Mouse (Mus musculus): ENCODE results near the gene Shisa6. TPM values are rescaled to one million over a fixed set of nuclear protein-coding genes. Genes with fewer than 3 reads are reported as not detected.

Gene Shisa6
- total RNA-seq (2014; fragmentation: Nextera tagmentation) (not detected in 2 replicates), total RNA-seq (2017) (0.06 and 0.11 TPM in 2 replicates), polyA plus RNA-seq (2012) (not detected in 2 replicates)

- H3K27me3 ChIP-seq (ENCODE audit: insufficient read depth, low read length), result no peaks in the 10 kb centered on the region
- no peak for ATAC-seq (ENCODE audit: extremely low read depth, insufficient number of reproducible peaks, low FRiP score, poor library complexity, severe bottlenecking)
- H3K36me3 ChIP-seq (replicated peaks), result no peaks in the 10 kb centered on the region
- peaks cover 66% of the 10 kb centered on the region for H3K9me3 ChIP-seq (replicated peaks)
- H3K4me3 ChIP-seq (ENCODE audit: low read depth, low read length), result peak within 1 kb of the TSS; percentile 20; the same call in 1 of the 2 replicates
- DNase-seq (ENCODE audit: low spot score), result no peak
- no peaks in the 10 kb centered on the region for H3K4me1 ChIP-seq (ENCODE audit: insufficient read depth, low read depth, low read length)
- TF ChIP-seq POLR2AphosphoS5 (IDR thresholded peaks at IDR 0.05; ENCODE audit: insufficient replicate concordance, low read depth, low read length) (no peak), TAL1 (conservative IDR thresholded peaks at IDR 0.05; ENCODE audit: low read depth, low read length) (no peak), GATA1 (IDR thresholded peaks at IDR 0.05; ENCODE audit: borderline replicate concordance, low read length) (no peak), CTCF (IDR thresholded peaks at IDR 0.05; ENCODE audit: low read depth, low read length) (no peak)
These were observed at the start of gene Shisa6 for GRCm38 (mm10) chr11:66525371-66526045. Gene Shisa6 (minus strand): TSS chr11:66525964.

- TF ChIP-seq GATA2 (IDR thresholded peaks at IDR 0.05; ENCODE audit: borderline replicate concordance, low read depth, low read length) (no peak), CTCF (IDR thresholded peaks at IDR 0.05; ENCODE audit: low read depth, low read length) (no peak), TAL1 (conservative IDR thresholded peaks at IDR 0.05; ENCODE audit: low read depth, low read length) (no peak), GATA1 (IDR thresholded peaks at IDR 0.05; ENCODE audit: borderline replicate concordance, low read length) (no peak), POLR2AphosphoS5 (IDR thresholded peaks at IDR 0.05; ENCODE audit: insufficient replicate concordance, low read depth, low read length) (no peak)
- Histone ChIP-seq H3K4me1 (ENCODE audit: insufficient read depth, low read depth, low read length) (no peaks in the 10 kb centered on the region), H3K9me3 (replicated peaks) (peaks cover 5% of the 10 kb centered on the region), H3K36me3 (replicated peaks) (no peaks in the 10 kb centered on the region), H3K27me3 (ENCODE audit: insufficient read depth, low read length) (no peaks in the 10 kb centered on the region), H3K4me3 (ENCODE audit: low read depth, low read length) (no peak overlapping the region)
- DNase-seq (ENCODE audit: low spot score), result no peak
- ATAC-seq (ENCODE audit: extremely low read depth, insufficient number of reproducible peaks, low FRiP score, poor library complexity, severe bottlenecking), result no peak
These were observed 48.1 kb upstream of the Shisa6 start for GRCm38 (mm10) chr11:66573888-66574287.

- no peak for DNase-seq (ENCODE audit: low spot score)
- no peak for ATAC-seq (ENCODE audit: extremely low read depth, insufficient number of reproducible peaks, low FRiP score, poor library complexity, severe bottlenecking)
- TF ChIP-seq POLR2AphosphoS5 (IDR thresholded peaks at IDR 0.05; ENCODE audit: insufficient replicate concordance, low read depth, low read length), result no peak
- no peak for TF ChIP-seq TAL1 (conservative IDR thresholded peaks at IDR 0.05; ENCODE audit: low read depth, low read length)
- TF ChIP-seq GATA1 (IDR thresholded peaks at IDR 0.05; ENCODE audit: borderline replicate concordance, low read length), result no peak
- TF ChIP-seq CTCF (IDR thresholded peaks at IDR 0.05; ENCODE audit: low read depth, low read length), result no peak
- TF ChIP-seq GATA2 (IDR thresholded peaks at IDR 0.05; ENCODE audit: borderline replicate concordance, low read depth, low read length), result no peak
- Histone ChIP-seq H3K4me3 (ENCODE audit: low read depth, low read length) (no peak overlapping the region), H3K4me1 (ENCODE audit: insufficient read depth, low read depth, low read length) (no peaks in the 10 kb centered on the region), H3K27me3 (ENCODE audit: insufficient read depth, low read length) (no peaks in the 10 kb centered on the region), H3K36me3 (replicated peaks) (no peaks in the 10 kb centered on the region), H3K9me3 (replicated peaks) (peaks cover 29% of the 10 kb centered on the region)
These were observed 43.3 kb upstream of the Shisa6 start for GRCm38 (mm10) chr11:66569045-66569444.

GRCm38 (mm10) chr11:66568386-66568791, 42.6 kb upstream of the Shisa6 start:
- Histone ChIP-seq H3K4me1 (ENCODE audit: insufficient read depth, low read depth, low read length) (no peaks in the 10 kb centered on the region), H3K4me3 (ENCODE audit: low read depth, low read length) (no peak overlapping the region), H3K9me3 (replicated peaks) (peaks cover 36% of the 10 kb centered on the region), H3K27me3 (ENCODE audit: insufficient read depth, low read length) (no peaks in the 10 kb centered on the region), H3K36me3 (replicated peaks) (no peaks in the 10 kb centered on the region)
- no peak for ATAC-seq (ENCODE audit: extremely low read depth, insufficient number of reproducible peaks, low FRiP score, poor library complexity, severe bottlenecking)
- DNase-seq (ENCODE audit: low spot score), result no peak
- TF ChIP-seq POLR2AphosphoS5 (IDR thresholded peaks at IDR 0.05; ENCODE audit: insufficient replicate concordance, low read depth, low read length) (no peak), GATA1 (IDR thresholded peaks at IDR 0.05; ENCODE audit: borderline replicate concordance, low read length) (no peak), GATA2 (IDR thresholded peaks at IDR 0.05; ENCODE audit: borderline replicate concordance, low read depth, low read length) (no peak), CTCF (IDR thresholded peaks at IDR 0.05; ENCODE audit: low read depth, low read length) (no peak), TAL1 (conservative IDR thresholded peaks at IDR 0.05; ENCODE audit: low read depth, low read length) (no peak)

- no peaks in the 10 kb centered on the region for H3K4me1 ChIP-seq (ENCODE audit: insufficient read depth, low read depth, low read length)
- no peaks in the 10 kb centered on the region for H3K27me3 ChIP-seq (ENCODE audit: insufficient read depth, low read length)
- ATAC-seq (ENCODE audit: extremely low read depth, insufficient number of reproducible peaks, low FRiP score, poor library complexity, severe bottlenecking) (no peak), DNase-seq (ENCODE audit: low spot score) (no peak)
- H3K4me3 ChIP-seq (ENCODE audit: low read depth, low read length), result no peak overlapping the region
- H3K36me3 ChIP-seq (replicated peaks), result no peaks in the 10 kb centered on the region
- no peak for TF ChIP-seq POLR2AphosphoS5 (IDR thresholded peaks at IDR 0.05; ENCODE audit: insufficient replicate concordance, low read depth, low read length)
- TF ChIP-seq CTCF (IDR thresholded peaks at IDR 0.05; ENCODE audit: low read depth, low read length), result no peak
- no peak for TF ChIP-seq GATA1 (IDR thresholded peaks at IDR 0.05; ENCODE audit: borderline replicate concordance, low read length)
- peaks cover 37% of the 10 kb centered on the region for H3K9me3 ChIP-seq (replicated peaks)
These were observed 41.6 kb upstream of the Shisa6 start for GRCm38 (mm10) chr11:66567382-66567781.

- Histone ChIP-seq H3K27me3 (ENCODE audit: insufficient read depth, low read length) (no peaks in the 10 kb centered on the region), H3K36me3 (replicated peaks) (no peaks in the 10 kb centered on the region), H3K9me3 (replicated peaks) (peaks cover 21% of the 10 kb centered on the region), H3K4me1 (ENCODE audit: insufficient read depth, low read depth, low read length) (no peaks in the 10 kb centered on the region), H3K4me3 (ENCODE audit: low read depth, low read length) (no peak overlapping the region)
- ATAC-seq (ENCODE audit: extremely low read depth, insufficient number of reproducible peaks, low FRiP score, poor library complexity, severe bottlenecking) (no peak), DNase-seq (ENCODE audit: low spot score) (no peak)
- TF ChIP-seq TAL1 (conservative IDR thresholded peaks at IDR 0.05; ENCODE audit: low read depth, low read length), result no peak
- no peak for TF ChIP-seq CTCF (IDR thresholded peaks at IDR 0.05; ENCODE audit: low read depth, low read length)
These were observed 36.5 kb upstream of the Shisa6 start for GRCm38 (mm10) chr11:66562274-66562673.

Measured in G1E (cell line).